Mouse (Mus musculus) neural tube, embryonic 14.5 days (tissue): ENCODE measurements at regions not wholly inside any gene's neighbourhood (a gene's known extent, or its start where the extent isn't known, plus 50 kb on each side); places are given as distances from the start of the nearest gene placed in this dataset.

ENCODE experiments used
- ATAC-seq: fragments of 200-750 bp; cut with Nextera tagmentation; 2 replicates; pipeline ENCODE4 v1.8.0; 2017; ENCODE audit warnings: low read depth, mild to moderate bottlenecking, moderate TSS enrichment, moderate library complexity
- H3K27ac ChIP-seq: fragments of 300-500 bp; sonication (generic); 2 replicates; pipeline ENCODE4 v1.5.1; 2014; ENCODE audit warnings: low read depth, mild to moderate bottlenecking, control low read depth, low read length, moderate library complexity, mixed read lengths
- H3K27me3 ChIP-seq: fragments of 300-500 bp; sonication (generic); 2 replicates; pipeline ENCODE4 v1.6.1; 2014; ENCODE audit warnings: low read length; ENCODE audit not compliant: control insufficient read depth, insufficient read depth
- H3K36me3 ChIP-seq: fragments of 300-500 bp; sonication (generic); 2 replicates; pipeline ENCODE4 v1.6.1; 2014; ENCODE audit warnings: low read length, mixed read lengths; ENCODE audit not compliant: control insufficient read depth, insufficient read depth
- H3K4me1 ChIP-seq: fragments of 300-500 bp; sonication (generic); 2 replicates; pipeline ENCODE4 v1.6.1; 2014; ENCODE audit warnings: low read length; ENCODE audit not compliant: control insufficient read depth, insufficient read depth
- H3K4me2 ChIP-seq: fragments of 300-500 bp; sonication (generic); 2 replicates; pipeline ENCODE4 v1.6.1; 2014; ENCODE audit warnings: mild to moderate bottlenecking, low read depth, low read length, control low read depth
- H3K4me3 ChIP-seq: fragments of 300-500 bp; sonication (generic); 2 replicates; pipeline ENCODE4 v1.5.1; 2014; ENCODE audit warnings: low read depth, low read length, control low read depth, mixed read lengths
- H3K9ac ChIP-seq: fragments of 300-500 bp; sonication (generic); replicated peaks from 2 replicates; pipeline ENCODE4 v1.6.1; 2014; ENCODE audit warnings: low read depth, mild to moderate bottlenecking, control low read depth, low read length, mixed read lengths
- H3K9me3 ChIP-seq: fragments of 300-500 bp; sonication (generic); 2 replicates; pipeline ENCODE4 v1.6.1; 2016; ENCODE audit warnings: low read length; ENCODE audit not compliant: control insufficient read depth
- WGBS: fragments of 180-500 bp; shearing (Covaris S2); extraction: QIAGEN DNeasy Blood & Tissue Kit; methylation state at CpG from one replicate; pipeline ENCODE4 v1.1.7; 2014; 5-methylcytosine and 5-hydroxymethylcytosine counted together

GRCm38 (mm10) chr9:41849628-41850326, 274.3 kb downstream of the Sorl1 start:
- Histone ChIP-seq H3K27me3 (no peaks in the 10 kb centered on the region), H3K9ac (no peak overlapping the region), H3K9me3 (no peaks in the 10 kb centered on the region), H3K27ac (no peak overlapping the region), H3K4me1 (no peaks in the 10 kb centered on the region), H3K36me3 (no peaks in the 10 kb centered on the region), H3K4me3 (no peak overlapping the region), H3K4me2 (no peak overlapping the region)
- WGBS: 69% methylated on average over 4 of the region's 4 CpGs
- no peak for ATAC-seq

DNA sequence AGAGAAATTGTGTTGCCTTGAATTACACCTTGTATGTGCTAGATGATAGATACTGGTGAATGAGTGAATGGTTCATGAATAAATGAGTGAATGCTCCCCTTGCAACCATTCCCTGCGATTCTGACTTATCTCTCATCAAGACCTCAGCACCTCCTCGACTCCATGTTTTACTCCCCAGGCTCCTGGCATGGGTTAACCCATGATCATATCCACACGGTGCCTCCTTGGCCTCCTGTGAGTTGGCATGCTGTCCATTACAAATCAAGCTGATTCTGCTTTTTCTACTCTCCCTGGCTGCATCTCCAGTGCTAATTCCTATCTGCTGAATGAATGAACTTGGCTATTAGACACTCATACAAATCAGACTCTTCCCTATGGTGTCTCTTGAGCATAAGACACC, 279.5 kb downstream of the Sorl1 start:
- no peaks in the 10 kb centered on the region for H3K9me3 ChIP-seq
- ATAC-seq: no peak
- no peaks in the 10 kb centered on the region for H3K27me3 ChIP-seq
- 84% methylated on average over 3 of the region's 3 CpGs for WGBS
- H3K4me3 ChIP-seq: no peak overlapping the region
- no peak overlapping the region for H3K9ac ChIP-seq
- no peaks in the 10 kb centered on the region for H3K36me3 ChIP-seq
- no peaks in the 10 kb centered on the region for H3K4me1 ChIP-seq
- H3K4me2 ChIP-seq: no peak overlapping the region
- no peak overlapping the region for H3K27ac ChIP-seq

DNA sequence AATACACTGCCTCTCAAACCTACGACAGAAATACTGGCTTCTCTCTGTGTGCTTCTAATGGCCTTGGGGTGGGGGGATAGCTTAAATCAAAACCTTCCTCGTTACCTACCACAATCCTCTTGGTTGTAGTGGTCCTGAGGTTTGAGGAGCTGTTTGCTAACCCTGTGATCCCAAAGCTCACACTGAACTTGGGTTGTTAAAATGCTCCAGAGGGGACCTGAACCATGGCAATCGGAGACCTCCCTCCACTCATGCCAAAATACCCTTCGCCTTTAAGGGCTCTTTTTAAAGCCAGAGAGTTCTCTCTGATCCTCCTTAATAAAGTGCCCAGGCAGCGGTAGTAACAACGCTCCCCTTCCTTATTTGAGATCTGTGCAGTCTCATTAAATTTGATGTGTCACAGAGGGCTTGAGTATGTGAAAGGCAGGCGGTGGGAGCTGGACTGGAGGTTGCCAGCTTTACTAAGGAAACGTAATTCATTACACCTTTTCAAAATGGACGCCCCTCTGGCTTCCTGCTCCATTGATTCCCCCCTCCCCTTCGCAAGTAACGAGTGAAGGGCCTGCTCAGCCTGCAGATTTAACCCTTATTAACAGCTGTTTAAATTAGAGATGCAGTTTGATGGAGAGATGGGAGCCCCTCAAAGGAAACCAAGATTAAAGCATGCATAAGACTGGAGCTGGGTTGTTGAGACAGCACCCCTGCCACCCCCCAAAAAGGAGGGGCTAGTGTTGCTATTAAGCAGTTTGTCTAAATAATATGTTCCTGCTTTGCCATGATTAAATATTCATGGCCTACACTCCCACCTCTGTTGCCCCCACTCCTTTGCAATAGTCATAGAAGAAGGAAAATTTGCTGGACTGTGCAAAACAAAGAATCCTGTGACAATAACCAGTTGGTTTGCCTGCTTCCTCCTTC, 289.4 kb downstream of the Sorl1 start:
- WGBS: 27% methylated on average over 11 of the region's 11 CpGs
- no peaks in the 10 kb centered on the region for H3K27me3 ChIP-seq
- H3K9ac ChIP-seq: 0 out of 2 replicates have a peak overlapping the region, but pooled peaks have one; percentile 17
- no peak overlapping the region for H3K4me3 ChIP-seq
- H3K36me3 ChIP-seq: no peaks in the 10 kb centered on the region
- H3K4me2 ChIP-seq: no peak overlapping the region; the same call in 1 of the 2 replicates
- ATAC-seq: peak; percentile 87
- H3K9me3 ChIP-seq: no peaks in the 10 kb centered on the region
- H3K27ac ChIP-seq: peak overlapping the region; percentile 69
- peaks cover 7% of the 10 kb centered on the region; the same call in 1 of the 2 replicates for H3K4me1 ChIP-seq

DNA sequence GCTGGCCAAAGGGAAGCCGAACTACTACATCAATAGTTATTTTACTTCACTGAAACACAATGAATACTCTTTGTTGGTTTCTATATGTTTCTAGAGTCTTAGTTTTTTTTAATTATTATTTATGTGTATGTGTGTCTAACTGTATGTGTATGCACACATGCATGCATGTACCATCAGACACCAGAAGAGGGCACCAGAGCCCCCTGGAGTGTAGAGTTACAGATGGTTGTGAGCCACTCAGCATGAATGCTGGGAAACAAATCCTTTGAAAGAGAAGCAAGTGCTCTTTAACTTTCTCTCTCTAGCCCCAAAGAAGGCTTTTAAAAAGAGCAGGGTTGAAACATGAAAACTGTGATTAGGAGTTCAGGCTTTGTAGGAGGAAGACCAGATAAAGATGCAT, 290.7 kb downstream of the Sorl1 start:
- H3K4me2 ChIP-seq: no peak overlapping the region
- 96% methylated on average over 1 of the region's 1 CpGs for WGBS
- H3K4me1 ChIP-seq: peaks cover 7% of the 10 kb centered on the region; the same call in 1 of the 2 replicates
- no peaks in the 10 kb centered on the region for H3K9me3 ChIP-seq
- no peaks in the 10 kb centered on the region for H3K27me3 ChIP-seq
- H3K9ac ChIP-seq: no peak overlapping the region
- H3K27ac ChIP-seq: no peak overlapping the region
- H3K36me3 ChIP-seq: no peaks in the 10 kb centered on the region
- H3K4me3 ChIP-seq: no peak overlapping the region
- ATAC-seq: no peak

- no peaks in the 10 kb centered on the region for H3K9me3 ChIP-seq
- no peak overlapping the region for H3K4me3 ChIP-seq
- H3K27me3 ChIP-seq: no peaks in the 10 kb centered on the region
- no peak overlapping the region for H3K9ac ChIP-seq
- no peaks in the 10 kb centered on the region for H3K4me1 ChIP-seq
- H3K4me2 ChIP-seq: no peak overlapping the region
- no peak overlapping the region for H3K27ac ChIP-seq
- H3K36me3 ChIP-seq: no peaks in the 10 kb centered on the region
- 83% methylated on average over 4 of the region's 4 CpGs for WGBS
- no peak for ATAC-seq
These were observed 296.7 kb downstream of the Sorl1 start for GRCm38 (mm10) chr9:41827356-41827755.

- Histone ChIP-seq H3K4me3 (no peak overlapping the region), H3K27ac (no peak overlapping the region), H3K4me2 (no peak overlapping the region), H3K27me3 (no peaks in the 10 kb centered on the region), H3K4me1 (no peaks in the 10 kb centered on the region), H3K9me3 (no peaks in the 10 kb centered on the region), H3K36me3 (no peaks in the 10 kb centered on the region), H3K9ac (no peak overlapping the region)
- ATAC-seq: no peak
- WGBS: 80% methylated on average over 4 of the region's 4 CpGs
These were observed 302.7 kb downstream of the Sorl1 start for GRCm38 (mm10) chr9:41821401-41821800.

DNA sequence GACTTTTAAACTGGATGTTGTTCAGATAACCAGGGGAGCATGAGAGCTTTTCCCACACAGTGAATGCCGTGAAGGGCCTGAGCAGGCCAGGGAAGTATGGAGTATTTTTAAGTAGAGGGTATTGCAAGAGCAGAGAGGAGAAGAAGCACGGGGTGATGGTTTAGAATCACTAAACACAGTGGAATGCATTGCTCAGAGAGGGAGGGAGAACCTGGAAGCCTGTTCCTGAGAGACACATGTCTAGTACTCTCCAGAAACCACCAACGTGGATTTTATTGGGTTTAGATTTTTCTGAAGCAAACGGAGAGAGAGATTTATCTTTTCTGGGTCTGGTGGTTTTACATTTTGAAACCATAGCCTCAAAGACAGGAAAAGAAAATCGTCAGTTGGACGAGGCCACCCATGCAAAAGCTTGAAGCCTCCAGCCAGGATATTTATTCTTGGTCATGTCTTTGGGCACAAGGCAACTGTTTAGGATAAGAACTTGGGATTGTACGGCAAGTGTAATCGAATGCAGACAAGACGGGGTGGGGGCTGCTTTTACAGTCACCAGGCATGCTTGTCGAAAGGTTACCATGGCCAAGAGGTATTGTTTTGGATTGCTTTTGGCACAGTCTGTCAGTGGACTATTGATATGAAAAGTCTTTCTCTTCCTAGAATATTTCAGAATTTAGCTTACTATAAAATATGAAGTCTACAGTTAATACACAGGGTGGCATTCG, 306.2 kb downstream of the Sorl1 start:
- Histone ChIP-seq H3K9me3 (no peaks in the 10 kb centered on the region), H3K36me3 (no peaks in the 10 kb centered on the region), H3K27ac (no peak overlapping the region), H3K27me3 (no peaks in the 10 kb centered on the region), H3K4me3 (no peak overlapping the region), H3K4me1 (no peaks in the 10 kb centered on the region), H3K4me2 (no peak overlapping the region), H3K9ac (no peak overlapping the region)
- no peak for ATAC-seq
- 75% methylated on average over 11 of the region's 11 CpGs for WGBS

- H3K27me3 ChIP-seq: no peaks in the 10 kb centered on the region
- H3K36me3 ChIP-seq: no peaks in the 10 kb centered on the region
- no peak overlapping the region for H3K4me2 ChIP-seq
- WGBS: 94% methylated on average over 2 of the region's 2 CpGs
- no peak overlapping the region for H3K27ac ChIP-seq
- no peaks in the 10 kb centered on the region for H3K9me3 ChIP-seq
- ATAC-seq: no peak
- H3K9ac ChIP-seq: no peak overlapping the region
- no peaks in the 10 kb centered on the region for H3K4me1 ChIP-seq
- H3K4me3 ChIP-seq: no peak overlapping the region
These were observed 308.2 kb downstream of the Sorl1 start for GRCm38 (mm10) chr9:41815921-41816320.
